Mouse (Mus musculus) cerebellum, postnatal 14 days (tissue): ENCODE measurements at regions not wholly inside any gene's neighbourhood (a gene's known extent, or its start where the extent isn't known, plus 50 kb on each side); places are given as distances from the start of the nearest gene placed in this dataset.
A peak's percentile ranks its signal among the peaks of the same experiment; 100 is the strongest.

ENCODE experiments used
- DNase-seq, 2 experiments: peaks; one replicate each; pipeline ENCODE4 v3.0.0; 2021; ENCODE audit warnings: mixed read lengths in 2 of 2

DNA sequence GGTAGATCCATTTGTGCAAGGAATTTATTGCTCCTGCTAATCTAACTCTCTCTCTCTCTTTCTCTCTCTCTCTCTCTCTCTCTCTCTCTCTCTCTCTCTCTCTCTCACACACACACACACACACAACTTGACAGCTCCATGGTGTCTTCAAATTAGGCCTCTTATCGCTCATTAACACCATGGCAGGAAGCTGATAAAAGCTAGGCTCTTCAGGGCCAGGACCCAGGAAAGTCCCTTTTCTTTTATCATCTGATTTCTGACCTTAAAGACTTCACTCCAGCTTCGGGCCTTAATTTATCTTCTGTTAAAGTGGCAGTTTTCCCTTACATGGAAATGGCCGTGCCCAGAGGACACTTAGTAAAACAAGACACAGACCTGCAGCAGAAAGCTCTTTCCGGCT is 178.4 kb upstream of the Bmp2 start:
- DNase-seq = no peak

DNA sequence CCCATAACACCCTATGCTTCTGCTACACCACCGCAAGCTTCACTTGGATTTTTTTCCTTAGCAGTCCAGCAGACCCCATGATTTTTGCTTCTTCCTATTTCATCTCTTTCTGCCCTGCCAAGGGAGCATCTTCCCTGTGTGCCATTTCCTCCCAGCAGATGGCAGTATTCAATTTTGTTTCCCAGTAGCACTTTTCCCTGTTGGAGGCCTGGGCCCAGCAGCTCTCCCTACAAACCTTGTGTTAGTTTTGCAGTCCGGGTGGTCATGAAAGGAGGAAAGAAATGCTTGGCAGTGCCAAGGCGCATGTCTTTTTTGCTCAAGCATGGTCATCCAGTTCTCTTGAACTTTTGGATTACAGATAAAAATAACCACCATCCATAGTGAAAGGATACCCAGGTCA is 170.9 kb upstream of the Bmp2 start:
- peak; percentile 42 to 51 for DNase-seq

DNA sequence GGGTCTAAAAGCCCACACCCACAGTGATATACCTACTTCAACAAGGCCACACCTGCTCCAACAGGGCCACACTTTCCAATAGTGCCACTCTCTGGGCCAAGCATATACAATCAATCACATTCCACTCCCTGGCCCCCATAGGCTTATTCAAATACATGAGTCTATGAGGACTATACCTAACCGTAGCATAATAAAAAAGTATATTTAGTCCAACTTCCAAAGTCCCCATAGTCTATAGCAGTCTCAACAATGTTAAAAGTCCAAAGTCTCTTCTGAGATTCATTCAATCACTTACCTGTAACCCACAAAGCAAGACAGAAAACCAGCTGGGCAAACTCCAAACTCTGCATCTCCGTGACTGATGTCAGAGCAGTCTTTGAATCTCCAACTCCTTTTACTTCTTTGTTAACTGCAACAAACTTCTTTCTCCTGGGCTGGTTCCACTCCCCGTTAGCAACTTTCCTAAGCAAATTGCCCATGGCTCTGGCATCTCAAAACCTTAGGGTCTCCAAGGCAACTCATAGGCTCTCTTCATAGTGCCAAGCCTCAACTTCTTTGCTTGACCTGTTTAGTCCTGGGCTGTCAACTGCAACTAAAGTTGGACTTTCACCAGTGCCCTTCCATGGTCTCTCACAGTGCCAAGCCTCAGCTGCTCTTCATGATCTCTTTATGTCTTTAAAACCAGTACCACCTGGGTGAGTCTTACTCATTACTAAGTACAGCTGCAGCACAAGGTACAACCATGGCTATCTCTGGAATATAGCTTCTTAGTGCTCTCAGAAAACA is 168.6 kb upstream of the Bmp2 start:
- no peak for DNase-seq

DNA sequence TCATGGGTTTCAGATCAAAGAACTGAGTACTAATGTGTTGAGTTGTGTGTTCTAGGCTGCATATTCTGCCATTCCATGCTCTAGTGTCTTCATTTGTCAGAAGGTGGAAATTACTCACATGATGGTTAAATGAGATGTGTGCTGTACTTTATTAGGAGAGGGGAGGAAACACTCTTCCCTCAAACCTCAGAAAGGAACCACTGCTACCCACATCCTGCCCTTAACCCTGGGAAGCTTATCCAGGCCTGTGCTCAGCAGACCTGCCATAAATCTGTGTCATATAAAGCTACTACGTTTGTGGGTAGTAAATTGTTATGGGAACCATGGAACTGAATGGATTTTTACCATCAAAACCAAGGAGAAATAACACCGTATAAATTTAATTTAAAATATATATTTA is 166.7 kb upstream of the Bmp2 start:
- DNase-seq = no peak

DNA sequence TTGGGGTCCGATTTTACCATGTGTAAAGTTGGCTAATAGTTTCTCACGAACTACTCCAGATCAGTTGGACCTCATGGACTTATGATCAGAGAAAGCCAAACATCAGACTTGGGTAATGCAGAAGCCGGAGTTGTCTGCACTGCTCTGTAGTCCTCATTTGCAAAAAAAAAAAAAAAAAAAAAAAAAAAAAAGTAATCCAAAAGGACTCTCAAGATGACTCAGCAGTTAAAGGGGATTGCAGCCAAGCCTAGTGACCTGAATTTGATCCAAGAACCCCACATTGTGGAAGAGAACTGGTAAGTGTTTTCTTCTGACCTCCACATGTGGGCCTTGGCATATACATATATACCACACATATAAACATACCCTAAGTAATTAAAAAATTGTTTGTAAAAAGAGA is 164.6 kb upstream of the Bmp2 start:
- no peak for DNase-seq

DNA sequence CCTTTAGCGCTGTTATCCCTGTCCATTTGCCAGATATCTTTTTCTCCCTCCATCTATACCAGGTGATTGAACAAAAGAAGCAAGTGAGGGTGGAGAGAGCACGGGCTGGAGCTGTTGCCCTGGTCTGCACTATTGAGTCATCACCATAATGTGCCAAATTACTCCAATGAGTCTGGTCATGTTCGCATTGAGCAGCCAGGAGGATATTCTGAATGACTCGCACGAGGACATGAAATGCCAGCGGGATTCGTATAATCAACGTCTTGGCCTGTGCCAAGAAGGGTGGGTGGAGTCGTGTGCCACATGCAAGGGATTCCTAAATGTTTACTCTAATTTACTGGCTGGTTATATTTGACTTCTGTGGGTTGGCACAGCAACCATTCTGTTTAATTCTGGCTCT is 159.7 kb upstream of the Bmp2 start:
- peak; percentile 2 to 4 for DNase-seq

DNA sequence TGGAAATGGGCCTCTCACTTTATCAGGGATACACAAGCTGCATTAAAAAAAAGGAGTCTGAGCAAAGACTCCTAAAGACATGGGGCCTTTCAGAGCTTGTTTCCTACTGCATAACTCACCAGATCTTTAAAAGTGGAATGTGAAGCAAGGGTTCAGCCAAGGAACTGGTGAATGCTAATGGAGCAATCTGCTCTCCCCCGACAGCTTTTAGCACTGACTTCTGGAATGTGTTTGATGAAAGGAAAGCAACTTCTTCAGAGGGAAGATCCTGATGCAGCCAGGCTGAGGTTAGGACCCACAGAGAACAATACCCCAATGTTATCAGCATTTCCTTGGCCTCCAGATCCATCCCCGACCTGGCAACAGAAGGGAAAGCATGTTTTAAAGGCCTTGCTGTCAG is 154.4 kb upstream of the Bmp2 start:
- DNase-seq = no peak

DNA sequence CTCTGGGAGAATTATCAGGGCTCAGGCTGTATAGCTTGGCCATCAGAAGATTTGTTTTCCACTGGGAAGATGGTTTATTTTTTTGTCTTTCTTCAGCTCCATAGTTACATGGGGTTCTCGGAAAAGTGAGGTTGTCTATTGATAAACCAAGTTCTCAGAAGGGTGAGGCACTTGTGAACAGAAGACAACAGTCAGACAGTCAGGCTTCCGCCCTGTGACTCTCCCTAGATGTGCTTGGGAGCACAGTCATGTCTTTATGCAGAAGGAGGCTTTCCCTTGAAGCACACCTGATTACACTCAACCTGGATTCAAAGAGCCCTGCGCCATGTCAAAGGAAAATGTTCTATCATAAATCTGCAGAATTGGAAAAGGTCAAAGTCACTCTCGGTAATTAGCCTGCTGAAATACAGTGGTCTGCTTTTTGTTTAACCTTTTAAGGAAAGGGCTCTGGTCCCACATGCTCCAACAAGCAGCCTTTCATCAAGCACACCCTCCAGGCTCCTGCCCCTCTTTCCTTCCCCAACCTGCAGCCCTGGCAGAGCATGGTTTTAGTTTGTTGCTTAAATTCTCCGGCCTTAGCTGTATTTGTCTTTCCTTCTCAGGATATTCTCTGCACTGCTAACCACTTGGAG is 152.8 kb upstream of the Bmp2 start:
- no peak for DNase-seq

DNA sequence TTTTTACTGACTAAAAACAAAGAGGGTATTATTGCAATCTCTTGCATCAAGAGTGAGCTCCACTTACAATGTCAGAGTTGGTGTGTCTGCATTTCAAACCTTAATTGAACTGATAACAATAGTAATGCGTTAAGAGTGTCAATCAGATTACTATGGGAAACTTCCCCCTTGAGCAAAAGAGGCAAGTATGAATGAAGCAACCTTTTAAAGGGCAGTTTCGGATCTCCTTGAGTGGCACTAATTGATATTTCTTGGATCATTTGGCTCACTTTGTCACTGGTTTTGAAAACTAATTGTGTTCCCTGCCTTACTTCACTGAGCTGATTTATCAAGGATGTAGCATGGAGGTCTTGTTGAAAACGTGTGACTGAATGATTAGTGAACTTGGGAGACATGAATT is 151.0 kb upstream of the Bmp2 start:
- no peak for DNase-seq

DNA sequence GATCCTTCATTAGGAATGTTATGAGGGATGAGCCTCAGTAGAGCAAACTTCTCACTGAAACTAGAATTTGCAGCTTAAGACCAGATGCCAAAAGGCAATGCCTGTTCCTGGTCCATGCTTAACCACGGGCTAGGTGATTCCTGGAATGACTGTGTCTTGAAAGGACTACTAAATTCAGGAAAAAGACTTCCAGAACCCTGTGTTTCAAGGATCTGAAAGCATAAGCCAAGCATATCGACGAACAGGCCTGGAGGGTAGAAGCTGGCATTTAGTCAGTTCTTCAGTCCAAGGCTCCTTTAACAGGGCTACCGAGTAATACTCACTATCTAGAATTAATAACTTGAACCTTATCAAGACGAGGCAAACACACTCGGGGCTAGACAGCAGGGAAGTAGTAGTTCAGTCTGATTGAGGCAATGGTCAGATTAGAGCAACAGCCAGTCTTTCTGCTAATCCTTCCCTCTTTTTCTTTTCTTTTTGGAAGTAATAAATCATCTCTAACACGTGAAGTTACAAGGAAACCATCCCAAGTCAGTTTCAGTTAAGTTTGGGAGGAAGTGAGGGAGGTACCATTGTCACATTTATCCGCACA is 134.9 kb upstream of the Bmp2 start:
- DNase-seq = no peak

DNA sequence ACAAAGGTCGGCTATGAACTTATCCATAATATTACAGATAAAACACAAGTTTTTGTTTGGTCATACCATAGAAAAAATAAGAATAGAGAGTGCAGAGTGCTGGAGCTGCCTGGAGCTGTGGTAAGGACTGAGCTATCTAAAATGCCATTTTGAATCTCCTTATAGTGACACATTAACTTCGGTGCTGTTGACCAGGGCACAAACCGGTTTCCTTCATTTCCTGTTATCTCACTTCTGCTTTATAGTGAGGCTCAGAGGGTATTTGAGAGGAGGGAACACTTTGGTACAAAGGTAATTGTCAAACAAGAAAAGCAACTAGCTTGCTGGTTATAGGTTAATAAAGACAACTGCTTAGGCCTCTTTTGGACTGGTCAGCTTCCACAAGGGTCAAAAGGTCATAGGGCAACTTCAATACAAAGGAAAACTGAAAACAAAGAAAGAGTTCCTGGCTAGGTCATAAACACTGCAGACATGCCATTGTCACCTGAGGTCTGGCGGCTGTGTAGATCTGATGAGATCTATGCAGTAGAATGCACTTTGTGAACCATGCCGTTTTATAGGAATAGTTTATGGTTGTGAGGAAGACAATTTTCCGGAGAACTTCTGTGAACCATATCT is 132.2 kb upstream of the Bmp2 start:
- no peak for DNase-seq

DNA sequence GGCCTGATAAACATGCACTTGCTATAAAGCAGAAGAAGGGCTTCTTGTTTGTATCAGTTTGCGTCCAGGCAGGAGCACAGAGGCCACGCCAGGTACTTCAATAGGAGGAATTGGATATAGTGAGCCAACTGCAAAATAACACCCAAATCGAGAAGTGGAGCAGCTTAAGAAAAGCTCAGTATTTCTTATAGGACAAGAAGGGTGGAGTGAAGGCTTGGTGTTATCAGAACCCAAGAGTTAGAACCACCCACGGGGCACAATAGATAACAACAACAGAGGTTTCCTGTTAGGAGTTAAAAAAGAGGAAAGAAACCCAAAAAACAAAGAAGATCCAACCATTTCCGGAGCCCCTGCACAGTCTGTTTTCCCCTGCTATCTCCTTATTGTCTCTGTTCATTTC is 126.4 kb upstream of the Bmp2 start:
- no peak for DNase-seq

DNA sequence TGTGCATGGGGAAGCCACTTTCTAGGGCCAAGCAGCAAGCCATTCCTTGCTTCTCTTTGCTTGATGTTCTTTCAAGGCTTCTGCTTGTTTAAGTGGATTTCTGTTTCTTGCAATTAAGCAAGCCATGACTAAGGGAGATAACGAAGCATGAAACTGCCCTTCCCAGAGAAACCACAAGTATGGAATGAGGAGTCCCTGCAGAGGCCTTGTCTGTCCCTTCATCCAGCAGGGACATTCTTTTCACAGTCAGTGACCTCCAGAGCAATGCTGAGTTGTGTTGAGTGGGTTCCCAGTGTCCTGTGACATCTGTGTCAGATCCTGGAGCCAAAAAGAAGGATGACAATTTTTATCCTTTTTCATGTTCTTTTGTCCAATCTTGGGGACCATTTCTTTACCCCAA is 124.9 kb upstream of the Bmp2 start:
- DNase-seq = no peak

DNA sequence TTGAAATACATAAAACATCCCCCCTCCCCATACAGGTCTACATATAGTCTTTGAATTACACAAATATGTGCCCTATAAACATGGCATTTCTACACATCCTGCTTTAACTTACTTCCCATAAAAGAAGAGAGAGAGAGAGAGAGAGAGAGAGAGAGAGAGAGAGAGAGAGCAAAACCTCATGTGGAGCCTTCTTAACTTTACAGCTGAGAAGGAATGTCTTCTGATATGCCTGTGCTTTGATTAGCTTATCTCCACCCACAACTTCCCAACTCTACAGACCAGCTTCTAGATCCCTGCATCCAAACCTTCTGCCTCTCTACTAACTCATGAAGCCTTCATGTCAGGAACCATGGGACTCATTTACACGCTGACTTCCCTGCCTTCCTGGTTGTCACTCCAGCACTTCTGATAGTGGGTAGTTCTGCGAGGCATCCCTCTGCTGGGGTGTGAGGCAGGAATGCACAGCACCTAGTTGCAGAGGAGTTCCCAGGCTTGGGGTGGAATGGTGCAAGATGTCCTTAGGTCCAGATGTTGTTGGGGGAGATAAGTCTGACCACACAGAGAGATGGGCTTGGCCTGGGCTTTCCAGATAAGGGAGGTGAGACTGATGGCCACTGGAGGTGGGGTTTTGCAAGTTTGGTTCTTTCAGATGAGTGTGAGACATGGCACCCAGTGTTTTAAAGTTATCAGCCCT is 122.4 kb upstream of the Bmp2 start:
- DNase-seq = no peak

DNA sequence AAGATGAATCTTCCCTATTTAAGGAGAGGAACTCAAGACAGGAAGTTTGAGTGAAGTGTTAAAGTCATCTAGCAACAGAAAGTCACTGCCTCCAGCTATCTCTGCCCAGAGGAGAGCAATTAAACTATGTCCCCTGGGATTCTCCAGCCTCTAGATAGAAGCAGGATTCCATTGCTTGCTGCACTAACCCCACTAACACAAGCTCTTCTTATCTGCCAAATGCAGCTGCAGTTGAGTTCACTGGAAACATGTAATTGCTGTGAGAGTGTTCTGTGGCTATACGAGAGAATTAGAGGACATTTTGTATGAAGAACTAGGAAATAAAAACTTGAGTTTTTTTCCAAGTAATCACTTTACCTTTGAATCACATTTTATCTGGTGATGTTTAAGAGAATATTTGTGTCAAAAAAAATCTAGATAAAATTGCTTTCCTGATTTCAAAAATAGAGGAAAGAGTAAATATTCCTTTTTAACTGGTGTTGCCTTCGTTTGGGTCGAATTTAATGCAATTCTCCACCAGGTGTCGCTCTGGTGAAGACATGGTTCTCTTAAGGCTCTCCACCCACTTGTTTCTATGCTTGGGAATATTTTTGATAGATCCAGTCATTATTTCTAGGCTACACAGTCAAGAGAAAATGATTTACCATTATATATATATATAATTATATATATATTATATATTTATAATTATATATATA is 121.1 kb upstream of the Bmp2 start:
- peak; percentile 40 to 63 for DNase-seq

DNA sequence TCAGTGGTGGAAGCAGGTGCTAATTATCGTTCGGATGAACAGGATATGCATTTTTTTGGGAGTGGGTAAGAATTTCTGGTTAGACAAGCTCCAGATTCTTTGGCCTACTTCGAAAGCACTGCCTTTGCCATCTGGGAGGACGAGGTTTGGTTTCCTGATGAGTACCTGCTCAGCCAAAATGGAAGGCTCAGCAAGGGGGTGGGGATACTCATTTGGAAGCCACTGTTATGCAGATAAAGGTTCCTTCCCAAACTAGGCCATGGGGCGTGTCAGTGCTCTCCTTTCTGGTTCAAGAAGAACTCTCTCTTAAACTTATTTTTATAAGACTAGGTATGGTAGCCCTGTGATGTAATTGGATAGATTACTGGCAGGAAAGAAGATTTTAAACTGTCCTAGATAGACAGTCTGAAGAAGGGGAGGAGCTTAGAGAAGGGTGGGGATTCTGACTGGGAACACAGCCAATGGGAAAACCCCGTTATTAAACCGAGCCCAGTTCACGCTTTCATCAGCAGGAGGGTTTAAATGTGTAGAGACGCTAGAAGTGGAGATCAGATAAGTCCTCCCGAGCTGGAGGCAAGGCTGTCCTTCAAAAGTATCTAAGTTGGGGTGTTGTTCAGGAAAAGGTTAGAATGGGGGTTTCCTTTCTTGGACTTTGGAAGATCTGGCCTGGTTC is 119.7 kb upstream of the Bmp2 start:
- peak in 1 of 2 experiments; percentile 5 for DNase-seq

DNA sequence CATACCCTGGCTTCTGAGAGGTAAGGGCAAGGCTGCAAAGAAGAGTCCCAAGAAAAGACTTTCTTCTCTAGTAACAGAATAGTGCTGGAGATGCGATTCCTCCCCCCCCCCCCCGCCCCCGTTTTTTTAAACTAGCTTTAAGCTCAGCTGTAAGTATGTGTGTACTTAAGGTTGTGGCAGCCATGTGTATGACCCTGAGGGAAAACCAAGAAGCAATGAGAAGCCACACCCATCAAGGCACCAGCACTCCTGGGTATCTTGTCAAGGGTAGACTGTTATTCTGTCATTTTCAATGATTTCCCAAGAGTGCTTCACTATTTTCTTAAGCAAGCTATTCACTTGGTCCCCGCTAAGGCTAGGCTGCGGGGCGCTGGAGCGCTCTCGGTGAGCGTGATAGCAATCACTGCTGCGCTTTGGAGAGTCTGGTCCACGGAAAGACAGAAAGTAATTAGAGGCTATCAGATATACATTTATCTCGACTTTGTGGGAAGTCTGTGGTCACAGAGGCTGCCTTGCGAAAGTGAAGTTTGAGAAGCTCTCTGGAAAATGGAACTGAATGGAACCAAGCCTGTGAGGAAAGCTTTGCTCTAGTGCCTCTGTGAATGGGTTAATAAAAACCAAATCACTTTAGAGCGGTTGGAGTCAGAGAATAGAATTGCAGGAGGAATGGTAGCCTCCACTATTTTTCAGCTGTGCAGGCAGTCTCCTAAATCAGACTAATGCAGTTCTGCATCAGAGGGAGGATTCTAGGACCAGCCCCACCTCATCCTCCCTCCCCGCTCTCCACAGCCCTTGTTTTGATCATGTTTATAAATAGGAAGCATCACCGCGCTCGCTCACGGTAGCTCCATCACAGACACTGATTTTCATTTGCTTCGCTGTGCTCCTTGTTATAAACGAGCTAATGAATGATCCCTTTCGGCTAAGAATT is 114.8 kb upstream of the Bmp2 start:
- no peak for DNase-seq

DNA sequence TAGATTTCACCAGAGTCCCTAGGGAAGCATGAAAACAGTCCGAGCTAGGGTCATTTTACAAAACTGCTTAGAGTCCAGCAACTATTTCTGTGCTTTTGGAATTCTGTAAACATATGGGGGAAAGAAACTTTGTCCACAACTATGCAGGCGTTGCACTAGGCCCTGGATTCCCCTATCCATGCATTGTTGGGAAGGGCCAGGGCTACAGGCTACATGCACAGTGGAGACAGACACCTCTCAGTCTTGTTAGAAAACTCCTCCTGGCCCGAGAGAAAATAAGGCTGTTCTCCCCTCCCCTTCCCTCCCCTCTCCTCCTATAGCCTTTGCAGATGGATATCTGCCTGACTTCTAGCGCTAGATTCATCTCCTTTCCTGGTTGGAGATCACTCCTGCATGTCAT is 113.9 kb upstream of the Bmp2 start:
- DNase-seq = no peak

DNA sequence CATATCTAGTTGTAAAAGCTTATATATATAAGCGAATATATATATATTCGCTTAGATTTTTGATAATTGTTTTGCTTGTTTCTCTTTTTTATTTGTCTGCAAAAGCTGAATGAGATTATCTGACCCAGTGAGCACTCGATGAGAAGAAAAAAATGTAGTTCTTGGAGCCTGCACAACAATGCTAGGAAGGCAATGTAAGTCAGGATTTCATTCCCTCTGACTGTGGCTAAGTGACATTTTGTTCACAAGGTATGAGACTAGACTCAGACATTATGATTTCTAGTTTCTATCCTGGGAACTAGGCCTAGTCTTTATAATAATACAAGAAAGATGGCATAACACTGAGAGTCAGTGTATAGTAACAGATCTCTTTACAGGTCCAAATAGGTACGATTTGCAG is 108.9 kb upstream of the Bmp2 start:
- no peak for DNase-seq

DNA sequence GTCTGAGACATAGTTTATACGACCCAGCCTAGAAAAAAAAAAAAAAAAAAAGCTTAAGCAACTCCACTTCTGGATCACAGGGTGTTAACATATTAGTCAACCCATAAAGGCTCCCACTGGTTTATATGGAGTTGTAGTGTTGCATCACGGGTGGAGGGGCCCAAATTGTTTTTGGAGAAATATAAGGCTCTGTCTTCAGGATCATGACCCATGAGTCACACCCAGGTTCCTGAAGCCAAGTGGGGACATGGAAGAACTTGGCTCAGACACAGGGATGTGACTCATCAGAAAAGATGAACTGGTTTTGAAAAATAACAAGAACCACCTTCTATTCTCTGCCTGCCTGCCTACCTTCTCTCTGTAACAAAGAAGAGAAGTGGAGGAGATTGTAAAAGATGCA is 108.5 kb upstream of the Bmp2 start:
- DNase-seq = no peak

DNA sequence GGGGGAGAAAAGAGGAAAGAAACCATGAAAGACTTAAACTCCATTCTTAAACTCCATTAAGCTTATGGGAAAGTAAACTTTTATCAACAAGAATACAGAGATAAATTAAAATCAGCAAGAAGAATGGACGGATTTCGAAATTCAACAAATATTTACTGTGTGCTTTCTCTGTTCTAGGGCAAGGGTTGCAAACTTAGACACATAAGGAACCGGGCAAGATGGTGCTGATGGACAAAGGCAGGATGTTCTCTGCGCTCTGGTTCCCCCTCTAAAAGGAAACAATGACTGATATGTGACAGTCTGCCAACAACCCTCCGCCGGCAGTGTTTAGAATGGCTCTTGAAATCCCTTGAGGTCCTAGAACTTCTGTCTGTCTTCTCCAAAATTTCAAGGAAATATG is 99.0 kb upstream of the Bmp2 start:
- DNase-seq = no peak
